Mouse (Mus musculus) liver, postnatal 0 days (tissue): Measurements from ENCODE around the gene Tmem132c.

Source experiments
- CTCF ChIP-seq: sonication (generic); IDR thresholded peaks from 2 replicates; pipeline ENCODE4 v1.5.1; 2016; ENCODE audit warnings: antibody characterized with exemption, low read depth
- EP300 ChIP-seq: IDR thresholded peaks from 2 replicates; pipeline ENCODE4 v1.6.1; 2016; ENCODE audit warnings: antibody characterized with exemption, low read depth, mild to moderate bottlenecking

DNA sequence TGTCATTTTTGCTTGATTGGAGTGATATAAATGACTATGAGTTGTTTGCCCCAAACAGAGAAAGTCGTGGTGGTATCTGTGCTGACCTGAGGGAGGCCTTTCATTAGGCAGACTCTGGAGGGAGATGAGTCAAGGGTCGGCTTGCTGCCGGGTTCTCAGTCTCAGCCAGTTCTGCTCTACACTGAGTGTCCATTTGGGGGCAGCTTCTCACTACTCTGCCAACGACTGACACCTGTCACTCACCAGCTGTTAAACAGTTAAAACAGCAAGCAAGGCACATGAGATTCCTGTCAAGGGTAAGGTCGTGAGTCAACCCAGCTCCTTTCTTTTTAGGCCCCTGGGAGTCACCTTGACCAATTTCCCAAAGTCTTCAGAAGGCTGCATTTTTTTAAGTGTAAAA, 350.8 kb downstream of the Tmem132c start:
- TF ChIP-seq CTCF = 0 out of 2 replicates have a peak, but pooled peaks have one; percentile 20
- no peak for TF ChIP-seq EP300
